Mouse (Mus musculus) cerebellum, adult 11-12 months (tissue): ENCODE results near the gene Tbc1d16.
"Not testable (repeated sequence)": the region's sequence is repeated elsewhere in the genome, so short reads cannot be mapped to it uniquely, and the experiment has no call there.

Experiments used
- DNase-seq: peaks from one replicate; pipeline ENCODE4 v3.0.0; 2022

The Tbc1d16 gene

DNA sequence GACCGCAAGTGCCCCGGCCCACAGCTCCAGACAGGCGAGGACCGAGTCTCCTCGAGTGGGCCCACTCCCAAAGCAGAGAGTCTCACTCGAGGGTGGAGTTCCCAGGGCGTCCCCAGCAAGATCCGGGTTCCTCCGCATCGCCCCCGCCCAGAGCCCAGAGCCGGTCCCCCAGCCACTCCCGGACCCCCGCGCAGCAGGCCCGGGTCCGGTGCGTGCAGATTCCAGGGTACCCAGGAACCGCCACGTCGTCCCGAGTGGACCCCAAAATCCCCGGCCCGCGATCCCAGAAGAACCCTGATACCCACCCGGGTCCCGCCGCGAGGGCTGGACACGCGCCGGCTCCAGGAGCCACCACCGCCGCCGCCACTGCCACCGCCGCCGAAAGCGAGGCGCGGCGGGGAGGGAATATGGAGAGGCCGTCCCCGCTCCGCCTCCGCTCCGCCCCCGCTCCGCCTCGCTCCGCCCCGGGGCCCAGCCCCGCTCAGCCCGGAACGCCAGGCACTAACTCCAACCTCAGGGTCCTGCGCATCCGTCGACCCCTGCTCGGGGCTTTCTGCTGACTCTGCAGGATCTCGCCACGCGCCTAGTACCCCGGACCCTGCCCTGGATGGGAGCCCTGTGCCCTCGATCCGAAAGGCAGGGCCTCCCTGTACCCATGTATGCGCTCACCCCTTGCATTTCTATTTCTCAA is at the start of gene Tbc1d16, which contains the start of gene Ccdc40:
Gene Tbc1d16, minus strand, starts transcription at position 409 of the 691 bp plus-strand sequence.
Gene Ccdc40, plus strand, starts transcription at position 482 of the 691 bp plus-strand sequence.
- DNase-seq = peak; percentile 67

DNA sequence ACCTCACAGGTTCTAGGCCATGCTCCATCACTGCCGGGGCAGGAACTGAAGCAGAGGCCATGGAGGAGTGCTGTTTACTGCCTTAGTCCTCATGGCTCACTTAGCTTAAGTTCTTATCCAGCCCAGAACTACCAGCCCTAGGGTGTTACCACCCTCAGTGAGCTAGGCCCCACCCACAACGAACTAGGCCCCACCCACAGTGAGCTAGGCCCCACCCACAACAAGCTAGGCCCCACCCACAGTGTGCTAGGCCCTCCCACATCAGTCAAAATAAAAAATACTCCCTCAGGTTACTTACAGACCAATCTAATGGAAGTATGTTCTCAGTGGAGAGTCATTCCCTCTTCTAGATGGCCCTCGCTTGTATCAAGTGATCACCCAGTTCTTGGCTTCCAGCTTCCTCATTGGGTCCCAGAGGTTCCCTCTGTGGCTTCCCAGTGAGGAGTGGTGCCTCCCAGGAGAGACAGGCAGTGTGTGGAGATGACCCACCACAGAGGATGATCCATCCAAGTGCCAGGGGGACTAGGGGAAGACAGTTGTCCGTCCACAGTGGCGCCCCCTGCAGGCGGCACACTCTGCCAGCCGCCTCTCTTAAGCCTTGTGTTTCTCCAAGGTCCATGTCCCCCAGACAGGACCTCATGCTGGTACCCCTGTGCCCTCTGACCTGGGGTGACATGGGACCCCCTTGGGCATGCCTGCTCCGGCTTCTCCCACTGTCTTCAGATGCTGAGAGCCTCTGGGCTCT is 45.1 kb upstream of the Tbc1d16 start:
- DNase-seq = no peak

DNA sequence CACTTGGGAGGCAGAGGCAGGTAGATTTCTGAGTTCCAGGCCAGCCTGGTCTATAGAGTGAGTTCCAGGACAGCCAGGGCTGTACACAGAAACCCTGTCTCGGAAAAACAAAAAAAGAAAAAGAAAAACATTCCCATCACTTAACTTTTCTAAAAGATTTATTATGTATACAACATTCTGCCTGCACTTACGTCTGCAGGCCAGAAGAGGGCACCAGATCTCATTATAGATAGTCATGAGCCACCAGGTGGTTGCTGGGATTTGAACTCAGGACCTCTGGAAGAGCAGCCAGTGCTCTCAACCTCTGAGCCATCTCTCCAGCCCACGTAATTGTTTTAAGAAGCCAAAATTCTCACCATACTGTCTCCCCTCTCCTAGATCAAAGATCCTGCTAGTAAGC is 44.2 kb upstream of the Tbc1d16 start:
- not testable (repeated sequence) for DNase-seq

DNA sequence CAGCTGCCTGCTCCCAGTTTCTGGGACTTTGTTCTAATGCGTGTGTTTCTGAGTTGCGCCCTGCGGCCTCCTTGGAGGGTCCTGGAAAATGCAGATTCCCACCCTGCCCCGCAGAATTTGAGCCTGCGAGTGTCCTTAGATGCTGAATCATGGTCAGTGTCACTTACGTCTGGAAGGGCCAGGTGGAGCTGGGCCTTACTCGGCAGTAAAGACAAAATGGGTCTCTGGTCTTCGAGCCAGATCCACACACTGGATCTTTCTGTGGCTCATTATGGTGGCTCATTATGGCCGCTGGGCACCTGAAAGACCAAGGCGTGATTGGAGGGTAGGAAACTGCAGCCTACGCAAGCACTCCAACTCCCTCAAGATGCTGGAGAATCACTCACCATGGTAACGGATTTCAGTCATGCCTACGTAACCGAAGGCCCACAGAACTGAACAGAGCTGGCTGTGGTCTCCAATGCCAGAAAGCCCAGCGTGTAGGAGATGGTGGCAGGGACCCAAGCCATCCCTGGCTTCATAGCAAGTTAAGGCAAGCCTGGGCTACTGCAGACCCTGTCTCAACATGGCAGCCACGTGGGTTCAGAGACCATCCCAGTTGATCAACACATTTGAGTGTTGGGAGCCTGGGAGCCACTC is 40.4 kb upstream of the Tbc1d16 start:
- peak; percentile 67 for DNase-seq

DNA sequence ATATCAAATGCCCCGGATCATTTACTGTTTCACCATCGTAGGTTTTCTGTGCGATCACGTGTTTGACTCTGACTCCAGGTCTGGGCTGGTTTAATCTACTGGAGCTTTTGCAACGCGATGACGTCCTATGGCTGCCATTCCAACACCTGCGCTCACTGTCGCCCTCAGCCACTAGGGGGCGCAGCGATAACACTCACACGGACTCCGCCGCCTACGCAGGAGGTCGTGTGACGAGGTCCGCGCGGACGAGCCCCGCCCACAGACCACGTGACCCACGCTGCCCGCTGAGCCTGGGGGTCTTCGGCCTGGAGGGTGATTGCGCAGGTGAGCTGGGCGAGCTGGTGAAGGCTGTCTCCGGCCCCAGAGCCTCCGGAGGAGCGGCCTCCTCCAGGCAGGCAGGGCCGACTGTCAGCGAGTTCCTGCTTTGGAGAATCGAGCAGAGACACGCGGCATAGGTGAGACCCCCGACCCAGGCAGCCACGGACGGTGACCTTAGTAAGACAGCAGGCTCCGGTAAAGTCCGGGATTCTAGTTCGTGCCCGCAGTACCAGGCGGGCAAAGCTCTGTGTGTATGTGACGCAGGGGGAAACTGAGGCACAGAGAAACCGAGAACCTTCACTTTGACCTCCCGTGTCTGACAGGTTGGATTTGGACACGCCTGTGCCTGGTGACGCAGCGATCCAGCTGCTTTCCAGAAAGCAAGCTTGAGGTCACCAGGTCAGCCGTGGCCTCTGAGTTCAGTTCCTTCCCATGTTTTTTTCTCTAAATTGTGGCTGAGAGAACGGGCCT is 39.7 kb upstream of the Tbc1d16 start, which contains the start of gene Gaa:
Gene Gaa, plus strand, starts transcription at position 120 of the 789 bp plus-strand sequence.
- peak; percentile 95 for DNase-seq

DNA sequence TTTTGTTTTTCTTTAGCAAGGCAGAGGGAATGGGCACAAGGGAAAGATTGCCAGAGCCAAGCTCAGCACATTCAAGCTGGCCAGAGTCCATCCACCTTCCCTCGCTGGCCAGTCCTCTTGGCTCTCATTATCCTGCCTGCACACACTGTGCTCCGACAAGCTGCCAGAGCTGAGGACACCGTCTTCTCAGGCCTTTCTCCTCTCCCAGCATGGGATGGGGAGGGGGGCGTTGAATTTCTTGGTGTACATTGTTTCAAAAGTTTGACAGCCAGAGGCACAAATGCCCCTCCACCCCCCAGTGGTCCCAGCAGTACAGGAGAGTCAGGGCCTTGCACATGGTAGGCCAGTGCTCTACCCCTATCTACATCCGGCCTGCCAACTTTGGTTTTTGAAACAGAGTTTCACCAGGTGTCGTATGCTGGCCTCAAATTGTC is 39.0 kb upstream of the Tbc1d16 start:
- DNase-seq = peak; percentile 90

DNA sequence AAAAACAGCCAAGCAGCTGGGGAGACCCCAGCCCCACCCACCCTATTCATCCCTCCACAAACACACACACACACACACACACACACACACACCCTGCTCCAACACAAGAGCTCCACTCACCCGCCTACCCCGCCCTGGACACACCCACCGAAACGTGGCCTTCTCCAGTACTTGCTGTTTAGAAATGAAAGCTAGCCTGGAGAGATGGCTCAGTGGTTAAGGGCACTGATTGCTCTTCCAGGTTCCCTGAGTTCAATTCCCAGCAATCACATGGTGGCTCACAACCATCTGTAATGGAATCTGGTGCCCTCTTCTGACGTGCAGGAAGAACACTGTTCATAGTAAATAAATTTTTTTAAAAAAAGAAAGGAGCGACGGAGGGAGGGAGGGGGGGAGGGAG is 37.5 kb upstream of the Tbc1d16 start:
- no peak for DNase-seq

DNA sequence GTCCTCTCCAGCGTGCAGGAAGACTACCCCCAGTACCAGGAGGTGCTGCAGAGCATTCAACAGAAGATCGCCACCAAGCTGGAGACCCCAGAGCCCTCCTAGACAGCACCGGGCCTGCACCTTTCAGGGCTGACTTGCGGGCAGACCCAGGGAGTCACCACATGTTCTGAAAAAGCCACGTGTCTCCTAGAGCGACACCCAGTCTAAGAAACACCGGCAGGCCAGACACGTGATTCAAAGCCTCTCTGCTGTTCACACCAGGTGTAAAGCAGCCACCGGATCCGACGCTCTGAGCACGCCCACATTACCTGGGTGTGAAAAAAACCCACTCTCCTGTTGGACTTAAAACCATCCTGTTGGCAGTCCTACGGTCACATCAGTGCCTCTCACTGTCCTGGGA is 36.1 kb upstream of the Tbc1d16 start:
- no peak for DNase-seq

DNA sequence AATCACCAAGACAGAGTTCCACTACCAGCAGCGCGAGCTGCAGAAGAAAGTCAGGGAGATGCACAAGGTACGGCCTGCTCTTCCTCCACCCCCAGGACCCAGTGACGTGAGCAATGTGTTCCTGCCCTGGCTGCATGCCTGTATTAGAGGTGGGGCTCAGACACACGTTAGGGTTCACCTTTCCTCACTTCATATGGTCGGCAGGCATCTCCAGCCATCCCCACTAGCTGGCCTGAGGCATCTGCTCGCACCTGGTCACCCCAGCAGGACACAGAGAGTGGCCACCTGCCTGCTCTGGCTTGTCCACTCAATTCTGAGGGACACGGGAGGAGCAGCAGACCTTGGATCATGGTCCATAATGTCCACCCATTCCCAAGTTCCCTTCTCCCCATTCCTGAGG is 31.7 kb upstream of the Tbc1d16 start:
- peak; percentile 65 for DNase-seq

DNA sequence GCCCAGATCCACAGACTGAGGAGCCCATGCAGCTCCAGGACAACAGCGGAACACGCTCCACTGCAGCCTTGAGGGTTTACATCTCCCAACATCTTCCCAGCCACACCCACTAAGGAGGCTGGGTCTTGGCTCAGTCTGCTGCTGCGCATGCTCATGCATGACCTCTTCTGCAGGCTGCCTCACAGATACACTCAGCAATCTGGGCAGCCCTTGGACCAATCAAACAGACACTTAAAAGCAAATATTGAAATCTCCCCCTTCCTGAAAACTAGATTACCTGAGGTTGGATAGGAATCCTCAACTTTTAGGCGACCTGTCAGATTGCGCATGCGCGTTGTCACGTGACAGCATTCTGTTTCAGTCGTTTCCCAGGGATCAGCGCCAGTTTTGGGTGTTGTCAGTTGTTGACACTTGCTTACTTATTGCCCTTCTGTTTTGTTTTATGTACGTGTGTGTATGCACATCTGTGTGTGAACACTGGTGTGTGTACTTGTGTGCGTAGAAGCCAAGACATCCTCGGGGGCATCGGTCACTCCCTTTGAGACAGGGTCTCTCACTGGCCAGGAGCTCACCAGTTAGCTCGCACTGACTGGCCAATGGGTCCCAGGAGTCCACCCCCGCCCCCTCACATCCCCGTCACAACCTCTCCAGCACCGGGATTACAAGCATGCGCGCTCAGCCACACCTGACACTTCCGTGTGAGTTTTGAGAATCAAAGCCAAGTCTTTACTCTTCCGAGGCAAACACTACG is 30.4 kb upstream of the Tbc1d16 start:
- peak; percentile 77 for DNase-seq

DNA sequence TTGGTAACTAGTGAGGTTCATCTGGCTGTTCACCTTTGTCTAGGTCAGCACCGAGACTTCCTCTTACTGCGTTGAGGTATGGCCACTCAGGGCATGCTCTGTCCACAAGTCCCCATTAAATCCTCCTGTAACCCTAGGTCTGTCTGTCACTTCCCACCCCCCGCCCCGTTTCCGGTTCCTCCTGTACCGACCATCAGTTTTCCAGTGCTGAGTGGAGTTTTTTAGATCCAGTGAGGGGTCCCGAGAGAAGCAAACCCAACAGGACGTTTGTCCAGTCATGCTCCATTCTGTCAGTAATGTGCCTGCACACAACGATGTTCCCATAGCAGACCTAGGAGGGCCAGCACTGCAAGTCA is 29.9 kb upstream of the Tbc1d16 start:
- DNase-seq = no peak

DNA sequence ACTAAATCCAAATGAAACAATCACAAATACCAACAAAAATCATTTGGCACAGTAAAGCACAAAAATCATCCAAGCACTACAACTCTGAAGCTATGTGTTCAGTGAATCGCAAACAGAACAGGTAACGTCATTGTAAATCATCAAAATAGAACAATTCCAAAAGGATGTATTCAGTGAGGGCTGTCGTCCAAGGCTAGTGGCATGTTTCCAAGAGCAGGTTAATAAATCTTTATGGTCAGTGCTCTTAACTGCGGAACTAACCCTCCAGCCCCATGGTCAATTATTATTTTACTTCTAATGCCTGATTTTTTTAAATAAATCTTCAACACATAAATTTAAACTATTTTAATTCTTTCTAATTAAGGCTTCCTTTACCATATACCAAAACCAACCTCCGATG is 28.3 kb upstream of the Tbc1d16 start:
- DNase-seq = not testable (repeated sequence)

DNA sequence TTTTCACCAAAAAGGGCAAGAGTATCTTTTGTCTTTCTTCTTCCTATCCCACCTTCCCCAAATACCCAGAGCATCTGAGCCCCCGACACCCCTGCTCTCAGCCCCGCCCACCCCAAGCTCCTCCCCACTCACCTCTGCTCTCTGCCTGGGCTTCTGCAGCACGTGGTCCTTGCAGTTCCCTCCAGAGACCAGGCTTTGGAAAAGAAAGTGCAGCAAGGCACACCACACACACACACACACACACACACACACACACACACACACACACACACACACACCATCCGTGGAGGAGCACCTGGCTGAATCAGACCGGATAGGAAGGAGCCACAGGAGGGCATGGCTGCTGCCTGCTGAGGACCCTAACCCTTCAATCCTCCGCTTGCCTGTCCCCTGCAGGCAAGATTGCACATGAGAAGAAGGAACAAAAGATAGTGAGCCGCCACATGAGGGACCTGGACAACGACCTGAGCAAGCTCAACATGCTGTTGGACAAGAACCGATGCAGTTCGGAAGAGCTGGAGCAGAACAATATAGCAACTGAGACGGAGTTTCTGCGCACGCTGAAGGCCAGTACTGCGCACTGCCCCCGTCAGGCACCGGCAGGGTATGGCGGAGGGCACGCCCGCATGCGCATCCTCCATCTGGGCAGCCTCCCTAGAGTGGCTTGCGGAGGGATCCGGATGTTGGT is 24.7 kb upstream of the Tbc1d16 start:
- no peak for DNase-seq

DNA sequence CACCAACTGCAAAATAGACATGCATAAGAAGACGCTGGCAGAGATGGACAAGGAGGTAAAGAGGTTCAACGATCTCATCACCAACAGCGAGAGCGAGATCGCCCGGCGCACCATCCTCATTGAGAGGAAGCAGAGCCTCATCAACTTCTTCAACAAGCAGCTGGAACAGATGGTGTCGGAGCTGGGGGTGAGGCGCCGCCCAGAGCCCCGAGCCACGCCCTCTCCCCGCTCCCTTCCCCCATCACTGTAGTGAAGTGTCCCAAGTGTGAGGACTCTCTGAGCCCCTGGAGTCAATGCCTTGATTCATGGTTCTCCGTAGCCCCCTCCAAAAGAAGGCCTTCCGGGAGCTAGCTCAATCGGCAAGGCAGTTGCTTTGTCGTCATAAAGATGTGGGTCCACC is 22.7 kb upstream of the Tbc1d16 start:
- no peak for DNase-seq

DNA sequence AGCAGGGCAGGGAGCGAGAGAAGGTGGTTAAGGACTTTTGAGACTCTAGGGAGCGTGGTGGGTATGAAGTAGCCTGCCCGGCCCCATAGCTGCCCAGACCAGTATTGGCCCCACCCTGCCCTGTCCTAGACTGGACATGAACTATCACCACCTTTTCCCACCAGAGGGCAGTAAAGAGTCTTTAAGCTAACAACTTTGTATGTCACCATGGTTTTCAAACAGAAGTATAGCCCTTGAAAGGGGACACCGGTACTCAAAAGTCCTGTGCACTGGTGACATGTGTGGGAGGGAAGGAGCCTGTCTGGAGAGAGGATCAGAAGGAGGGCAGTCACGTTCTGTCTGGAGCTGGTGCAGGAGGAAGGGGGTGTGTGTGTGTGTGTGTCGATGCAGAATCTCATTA is 20.7 kb upstream of the Tbc1d16 start:
- no peak for DNase-seq

DNA sequence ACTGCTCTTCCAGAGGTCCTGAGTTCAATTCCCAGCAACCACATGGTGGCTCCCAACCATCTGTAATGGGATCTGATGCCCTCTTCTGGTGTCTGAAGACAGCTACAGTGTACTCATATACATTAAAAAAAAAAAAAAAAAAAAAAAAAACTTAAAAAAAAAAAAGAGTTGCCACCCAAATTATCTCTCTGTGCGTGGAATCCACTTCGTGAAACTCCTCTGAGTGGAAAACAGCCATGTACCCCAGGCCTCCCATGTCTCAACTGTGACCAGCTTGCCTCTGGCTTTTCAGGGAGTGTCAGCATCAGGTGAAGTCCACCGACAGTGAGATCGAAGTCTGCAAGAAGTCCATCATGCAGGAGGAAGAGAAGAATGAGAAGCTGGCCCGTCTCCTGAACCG is 17.2 kb upstream of the Tbc1d16 start:
- DNase-seq = not testable (repeated sequence)

DNA sequence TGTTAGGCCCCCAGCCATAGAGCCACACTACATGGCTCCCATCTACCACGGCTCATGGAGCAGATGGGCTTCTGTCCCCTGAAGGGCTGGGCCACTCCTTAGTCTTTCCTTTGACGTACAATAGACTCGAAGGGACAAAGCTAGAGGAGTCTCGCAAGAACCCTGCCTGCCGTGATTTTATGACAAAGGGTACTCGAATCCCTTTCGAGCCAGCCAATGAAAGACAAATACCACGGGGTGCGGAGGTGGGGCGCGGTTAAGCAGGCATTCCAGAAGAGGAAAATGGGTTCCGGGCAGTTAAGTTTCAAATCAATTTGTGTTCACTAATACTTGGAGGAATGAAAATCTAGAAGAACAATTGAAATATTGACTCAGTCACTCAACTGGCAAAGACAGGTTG is 11.2 kb upstream of the Tbc1d16 start:
- no peak for DNase-seq

DNA sequence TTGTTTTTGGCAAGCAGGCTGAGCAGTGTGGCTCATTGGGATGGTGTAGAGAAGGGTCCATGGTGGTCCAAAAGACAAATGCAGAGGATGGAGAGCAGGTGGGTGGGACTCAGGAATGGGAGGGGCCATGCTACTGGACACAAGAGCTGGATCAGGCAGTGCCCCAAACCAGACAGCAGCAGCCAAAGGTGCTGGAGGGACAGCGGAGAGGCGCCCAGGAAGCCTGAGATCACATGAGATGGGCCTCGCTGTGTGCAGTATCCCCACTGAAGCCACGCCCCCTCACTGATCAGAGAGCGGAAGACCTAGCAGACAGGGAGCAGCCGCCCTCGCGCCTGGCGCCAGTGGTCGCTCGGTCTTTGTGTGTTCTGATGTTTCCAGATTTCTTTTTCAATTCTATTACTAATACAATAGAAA is 10.0 kb upstream of the Tbc1d16 start:
- no peak for DNase-seq

DNA sequence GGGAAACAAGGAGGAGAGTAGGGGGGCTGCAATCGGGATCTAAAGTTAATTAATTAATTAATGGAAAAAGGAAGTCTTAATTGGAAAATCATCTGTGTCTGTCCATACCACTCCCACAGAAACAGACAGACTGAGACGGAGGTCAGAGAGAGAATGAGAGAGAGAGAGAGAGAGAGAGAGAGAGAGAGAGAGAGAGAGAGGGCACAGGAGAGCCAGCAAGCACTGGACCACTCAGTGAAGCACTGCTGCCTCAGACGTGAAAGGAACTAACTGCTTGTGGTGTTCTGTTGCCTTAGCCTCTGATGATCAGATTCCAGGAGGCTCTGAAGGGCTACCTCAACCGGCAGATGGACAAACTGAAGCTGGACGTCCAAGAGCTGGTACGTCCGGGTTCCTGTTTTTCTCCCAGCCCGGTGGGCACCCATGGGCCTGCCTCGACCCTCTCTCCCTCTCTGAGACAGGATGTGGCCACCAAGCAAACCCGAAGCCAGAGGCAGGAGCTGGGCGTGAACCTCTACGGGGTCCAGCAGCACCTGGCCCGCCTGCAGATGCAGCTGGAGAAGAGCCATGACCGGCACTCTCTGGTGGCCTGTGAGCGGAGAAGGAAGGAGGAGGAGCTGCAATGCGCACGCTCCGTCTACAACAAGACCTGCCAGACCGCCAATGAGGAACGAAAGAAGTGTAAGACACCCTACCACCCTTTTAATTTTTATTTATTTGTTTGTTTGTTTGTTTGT is 9.4 kb upstream of the Tbc1d16 start:
- DNase-seq = no peak

DNA sequence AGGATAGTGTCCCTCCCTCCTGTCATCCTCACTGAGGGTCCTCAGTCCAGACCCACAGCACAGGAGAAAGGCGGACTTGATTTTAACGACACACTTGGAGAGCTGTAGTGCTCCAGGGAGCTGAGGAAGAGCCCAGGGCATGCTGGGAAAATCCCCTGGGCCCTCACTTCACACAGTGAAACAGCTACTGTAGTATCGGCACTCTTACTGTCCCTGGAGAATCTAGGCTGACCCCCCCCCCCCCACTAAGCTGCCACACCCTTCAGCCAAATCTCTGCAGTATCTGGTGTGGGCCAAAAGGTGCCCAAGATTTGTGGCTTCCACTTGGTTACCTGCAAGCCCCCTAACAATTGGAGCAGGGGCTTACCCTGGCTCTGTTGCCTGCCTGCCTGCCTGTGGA is 8.7 kb upstream of the Tbc1d16 start:
- no peak for DNase-seq

DNA sequence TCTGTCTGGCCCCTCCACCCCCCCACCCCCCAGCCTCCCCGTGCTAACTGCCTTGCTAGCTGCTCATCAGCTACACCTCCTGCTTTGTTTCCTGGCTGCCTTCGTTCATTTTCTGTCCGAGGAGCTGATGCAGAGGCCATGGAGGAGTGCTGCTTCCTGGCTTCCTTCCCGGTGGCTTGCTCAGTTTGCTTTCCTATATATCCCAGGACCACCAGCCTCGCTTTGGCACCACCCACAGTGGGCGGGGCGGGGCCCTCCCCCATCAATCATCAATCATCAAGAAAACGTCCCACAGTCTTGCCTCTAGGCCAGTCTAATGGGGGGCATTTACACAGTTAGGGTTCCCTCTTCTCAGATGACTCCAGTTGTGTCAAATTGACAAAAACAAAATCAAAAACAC is 8.1 kb upstream of the Tbc1d16 start:
- DNase-seq = no peak
